Mouse (Mus musculus): ENCODE results near the gene Pik3ap1. TPM values are rescaled to one million over a fixed set of nuclear protein-coding genes. Genes with fewer than 3 reads are reported as not detected.
A peak's percentile ranks its signal among the peaks of the same experiment; 100 is the strongest.

Pik3ap1 gene
- polyA plus RNA-seq, 1 experiment from 2014 or later = 2.7 TPM

DNA sequence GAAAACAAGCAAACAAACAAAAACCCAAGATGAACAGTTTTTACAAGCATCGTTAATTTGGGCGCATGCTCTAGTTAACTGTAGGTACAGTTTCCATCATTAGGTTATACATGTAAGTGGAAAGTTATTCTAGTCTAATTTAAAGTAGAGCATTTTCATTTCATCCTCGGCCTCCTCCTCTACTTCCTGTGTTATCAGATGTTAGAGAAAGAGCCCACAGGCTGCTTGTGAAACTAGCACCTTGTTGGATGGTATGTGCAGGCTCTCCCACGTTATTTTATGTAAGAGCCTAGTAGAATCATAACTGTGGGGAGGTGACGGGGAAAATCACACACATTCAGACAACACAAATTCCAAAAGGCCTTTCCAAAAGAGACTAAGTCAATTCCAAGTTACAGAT lies 19.3 kb downstream of the Pik3ap1 start:
- Histone ChIP-seq H3K9me3 (ENCODE audit: control insufficient read depth, low read length) (no peaks in the 10 kb centered on the region), H3K4me3 (ENCODE audit: low read depth, low read length) (no peak overlapping the region)

DNA sequence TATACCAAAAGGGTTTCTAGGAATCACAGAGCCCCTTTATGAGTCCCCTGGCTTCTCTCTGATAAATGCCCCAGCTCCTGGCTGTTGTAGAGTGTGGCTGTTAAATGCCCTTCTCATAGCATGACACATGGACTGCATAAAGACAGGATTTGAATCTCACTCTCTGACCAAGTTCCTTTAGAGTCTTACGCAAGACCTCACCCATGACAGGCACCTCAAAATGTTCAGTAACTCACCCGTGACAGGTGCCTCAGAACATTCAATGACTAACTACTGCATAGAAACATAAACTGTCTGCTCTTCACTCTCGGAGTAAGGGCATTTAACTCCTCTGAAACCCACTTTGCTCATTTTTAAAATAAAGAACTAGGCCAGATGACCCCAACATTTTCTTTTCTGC lies 20.4 kb downstream of the Pik3ap1 start:
- no peaks in the 10 kb centered on the region for H3K4me1 ChIP-seq (ENCODE audit: control insufficient read depth, insufficient read depth, low read length)
- 75% methylated on average over 3 of the region's 3 CpGs for WGBS
- no peak overlapping the region for H3K4me3 ChIP-seq (ENCODE audit: low read depth, low read length)
- H3K9me3 ChIP-seq (ENCODE audit: control insufficient read depth, low read length) = no peaks in the 10 kb centered on the region
- H3K27ac ChIP-seq (replicated peaks; ENCODE audit: low read depth, low read length) = no peak overlapping the region
- no peak for ATAC-seq (ENCODE audit: low read depth)
- no peak overlapping the region for H3K9ac ChIP-seq (ENCODE audit: low read depth, low read length)
- no peaks in the 10 kb centered on the region for H3K36me3 ChIP-seq (ENCODE audit: control insufficient read depth, insufficient read depth, low read length)
- no peak overlapping the region for H3K4me2 ChIP-seq (ENCODE audit: low read depth, low read length)
- DNase-seq (ENCODE audit: low spot score) = no peak
- H3K27me3 ChIP-seq (replicated peaks; ENCODE audit: control insufficient read depth, insufficient read depth, low read length) = no peaks in the 10 kb centered on the region

More for the DNA sequence above, 19.3 kb downstream of the Pik3ap1 start:
- no peaks in the 10 kb centered on the region for H3K27me3 ChIP-seq (replicated peaks; ENCODE audit: control insufficient read depth, insufficient read depth, low read length)
- DNase-seq (ENCODE audit: low spot score) (no peak), ATAC-seq (ENCODE audit: low read depth) (no peak)
- no peak overlapping the region for H3K9ac ChIP-seq (ENCODE audit: low read depth, low read length)
- H3K36me3 ChIP-seq (ENCODE audit: control insufficient read depth, insufficient read depth, low read length) = no peaks in the 10 kb centered on the region
- no peak overlapping the region for H3K4me2 ChIP-seq (ENCODE audit: low read depth, low read length)
- H3K4me1 ChIP-seq (ENCODE audit: control insufficient read depth, insufficient read depth, low read length) = no peaks in the 10 kb centered on the region
- WGBS = 83% methylated on average over 5 of the region's 5 CpGs
- H3K27ac ChIP-seq (replicated peaks; ENCODE audit: low read depth, low read length) = no peak overlapping the region

DNA sequence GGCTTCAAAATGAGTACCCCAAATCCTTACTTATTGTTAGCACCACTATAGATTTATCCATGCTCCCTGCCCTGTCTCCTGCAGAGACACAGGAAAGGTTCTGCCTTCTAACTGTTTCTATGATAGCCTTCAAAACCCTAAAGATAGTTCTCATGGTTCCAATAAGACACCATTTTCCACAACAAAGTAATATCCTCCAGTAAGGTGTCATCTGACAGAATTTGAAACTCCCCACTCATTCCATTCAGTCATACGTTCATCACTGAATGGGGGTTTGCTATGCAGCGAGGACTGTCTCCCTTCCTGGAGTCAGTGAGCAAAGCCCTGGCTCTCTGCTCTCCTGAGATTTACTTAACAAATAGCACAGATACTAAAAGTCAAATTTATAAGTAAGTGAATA lies 21.9 kb downstream of the Pik3ap1 start:
- DNase-seq (ENCODE audit: low spot score) (no peak), ATAC-seq (ENCODE audit: low read depth) (no peak)
- Histone ChIP-seq H3K4me1 (ENCODE audit: control insufficient read depth, insufficient read depth, low read length) (no peaks in the 10 kb centered on the region), H3K9me3 (ENCODE audit: control insufficient read depth, low read length) (no peaks in the 10 kb centered on the region), H3K9ac (ENCODE audit: low read depth, low read length) (no peak overlapping the region), H3K36me3 (ENCODE audit: control insufficient read depth, insufficient read depth, low read length) (no peaks in the 10 kb centered on the region), H3K27me3 (replicated peaks; ENCODE audit: control insufficient read depth, insufficient read depth, low read length) (no peaks in the 10 kb centered on the region), H3K4me3 (ENCODE audit: low read depth, low read length) (no peak overlapping the region), H3K4me2 (ENCODE audit: low read depth, low read length) (no peak overlapping the region), H3K27ac (replicated peaks; ENCODE audit: low read depth, low read length) (no peak overlapping the region)
- 73% methylated on average over 2 of the region's 2 CpGs for WGBS

DNA sequence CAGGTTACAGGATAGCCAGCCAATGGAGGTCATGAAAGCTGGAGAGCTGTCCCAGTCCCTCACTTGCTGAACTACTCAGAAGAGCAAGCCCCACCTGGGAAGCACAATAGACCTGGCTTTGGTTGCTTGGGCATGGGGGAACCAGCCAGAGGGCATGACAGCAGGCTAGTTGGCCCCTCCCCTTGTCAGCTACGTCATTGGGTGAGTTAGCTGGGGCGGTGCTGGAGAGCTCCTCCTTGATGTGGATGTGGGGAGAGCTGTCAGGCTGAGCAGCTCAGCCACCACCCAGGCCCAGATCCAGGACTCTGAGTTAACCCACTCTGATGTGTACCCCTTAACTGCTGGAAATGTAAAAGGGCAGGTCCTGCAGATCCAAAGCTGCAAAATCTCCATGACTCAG lies 24.4 kb downstream of the Pik3ap1 start:
- H3K4me2 ChIP-seq (ENCODE audit: low read depth, low read length) = no peak overlapping the region
- H3K27me3 ChIP-seq (replicated peaks; ENCODE audit: control insufficient read depth, insufficient read depth, low read length) = no peaks in the 10 kb centered on the region
- H3K4me3 ChIP-seq (ENCODE audit: low read depth, low read length) = no peak overlapping the region
- no peaks in the 10 kb centered on the region for H3K9me3 ChIP-seq (ENCODE audit: control insufficient read depth, low read length)
- no peak for DNase-seq (ENCODE audit: low spot score)
- WGBS = 6% methylated on average over 2 of the region's 2 CpGs
- no peaks in the 10 kb centered on the region for H3K36me3 ChIP-seq (ENCODE audit: control insufficient read depth, insufficient read depth, low read length)
- ATAC-seq (ENCODE audit: low read depth) = no peak
- no peaks in the 10 kb centered on the region for H3K4me1 ChIP-seq (ENCODE audit: control insufficient read depth, insufficient read depth, low read length)
- H3K27ac ChIP-seq (replicated peaks; ENCODE audit: low read depth, low read length) = no peak overlapping the region
- no peak overlapping the region for H3K9ac ChIP-seq (ENCODE audit: low read depth, low read length)

DNA sequence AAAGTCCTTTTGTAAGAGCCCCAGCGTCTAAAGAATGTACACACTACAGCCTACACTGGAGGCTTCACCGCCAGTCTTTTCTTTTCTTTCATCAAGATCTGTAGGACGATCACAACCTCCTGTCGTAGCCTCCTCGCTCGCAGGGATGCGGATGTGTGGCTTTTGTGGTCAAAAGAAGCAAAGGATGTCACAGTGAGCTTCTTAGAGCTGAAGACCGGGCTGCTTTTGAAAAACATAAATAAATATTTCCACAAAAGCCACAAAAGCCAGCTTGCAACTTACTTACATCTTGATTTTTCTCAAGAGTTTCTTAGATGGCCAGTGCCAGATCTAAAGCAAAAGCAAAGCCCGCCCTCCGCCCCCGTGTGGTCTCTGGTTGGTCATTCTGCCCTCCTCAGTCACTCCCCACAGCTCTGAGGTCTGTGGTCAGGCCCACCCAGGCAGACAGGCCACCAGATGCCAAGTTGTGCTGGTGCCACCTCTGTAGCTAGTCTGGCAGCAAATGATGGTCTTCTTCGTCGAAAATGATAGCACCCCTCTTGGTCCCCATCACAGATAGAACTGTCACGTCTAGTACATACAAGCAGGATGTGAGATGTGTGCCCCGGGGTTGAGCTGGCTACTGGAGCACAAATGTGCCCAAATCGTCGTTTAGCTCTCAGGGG lies 30.5 kb downstream of the Pik3ap1 start:
- no peak overlapping the region for H3K9ac ChIP-seq (ENCODE audit: low read depth, low read length)
- H3K4me3 ChIP-seq (ENCODE audit: low read depth, low read length) = no peak overlapping the region
- H3K4me1 ChIP-seq (ENCODE audit: control insufficient read depth, insufficient read depth, low read length) = no peaks in the 10 kb centered on the region
- no peaks in the 10 kb centered on the region for H3K36me3 ChIP-seq (ENCODE audit: control insufficient read depth, insufficient read depth, low read length)
- DNase-seq (ENCODE audit: low spot score) (peak; percentile 34), ATAC-seq (ENCODE audit: low read depth) (no peak)
- H3K4me2 ChIP-seq (ENCODE audit: low read depth, low read length) = no peak overlapping the region
- 77% methylated on average over 17 of the region's 17 CpGs for WGBS
- no peaks in the 10 kb centered on the region for H3K9me3 ChIP-seq (ENCODE audit: control insufficient read depth, low read length)
- no peak overlapping the region for H3K27ac ChIP-seq (replicated peaks; ENCODE audit: low read depth, low read length)
- H3K27me3 ChIP-seq (replicated peaks; ENCODE audit: control insufficient read depth, insufficient read depth, low read length) = no peaks in the 10 kb centered on the region

DNA sequence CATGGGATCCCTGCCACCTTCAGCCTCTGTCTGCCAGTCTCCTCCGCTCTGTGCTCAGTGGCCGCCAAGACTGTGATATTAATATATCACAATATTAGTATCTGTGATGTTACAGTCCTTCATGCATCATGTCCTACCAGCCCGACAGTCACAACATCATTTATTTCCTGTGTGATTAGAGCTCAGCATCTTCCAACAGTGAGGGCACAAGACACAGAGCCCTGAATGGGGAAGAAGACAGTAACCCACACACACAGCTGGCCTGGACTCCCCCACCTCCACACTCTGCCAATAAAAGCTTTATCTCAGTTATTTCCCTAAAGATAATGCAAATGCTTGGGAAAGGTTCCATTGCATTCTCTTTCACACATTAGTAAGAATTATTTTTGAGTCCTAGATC lies 35.3 kb downstream of the Pik3ap1 start:
- Histone ChIP-seq H3K36me3 (ENCODE audit: control insufficient read depth, insufficient read depth, low read length) (no peaks in the 10 kb centered on the region), H3K4me3 (ENCODE audit: low read depth, low read length) (no peak overlapping the region), H3K4me2 (ENCODE audit: low read depth, low read length) (no peak overlapping the region), H3K9ac (ENCODE audit: low read depth, low read length) (no peak overlapping the region), H3K27me3 (replicated peaks; ENCODE audit: control insufficient read depth, insufficient read depth, low read length) (no peaks in the 10 kb centered on the region), H3K4me1 (ENCODE audit: control insufficient read depth, insufficient read depth, low read length) (no peaks in the 10 kb centered on the region), H3K9me3 (ENCODE audit: control insufficient read depth, low read length) (no peaks in the 10 kb centered on the region), H3K27ac (replicated peaks; ENCODE audit: low read depth, low read length) (no peak overlapping the region)
- ATAC-seq (ENCODE audit: low read depth) (no peak), DNase-seq (ENCODE audit: low spot score) (no peak)
- WGBS = 94% methylated on average over 3 of the region's 3 CpGs

DNA sequence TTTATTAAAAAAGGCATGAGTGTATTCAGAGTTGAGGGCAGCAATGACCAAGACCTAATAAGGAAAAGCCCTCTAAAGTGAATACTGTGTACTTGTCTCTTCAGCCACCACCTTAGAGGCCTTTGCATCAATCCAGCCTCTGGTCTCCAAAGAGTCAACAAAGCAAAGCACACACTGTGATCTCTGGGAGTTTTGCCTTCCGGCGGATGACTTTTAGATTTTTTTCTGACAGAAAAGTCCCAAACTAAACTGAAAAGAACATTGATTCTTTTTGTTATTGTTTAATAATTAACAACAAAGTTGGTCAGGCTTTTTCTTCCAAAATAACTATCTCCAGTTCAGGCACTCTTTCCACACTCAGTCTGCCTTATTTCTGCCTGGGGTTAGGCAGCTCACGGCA lies 36.7 kb downstream of the Pik3ap1 start:
- H3K4me1 ChIP-seq (ENCODE audit: control insufficient read depth, insufficient read depth, low read length) = no peaks in the 10 kb centered on the region
- ATAC-seq (ENCODE audit: low read depth) = no peak
- no peak overlapping the region for H3K9ac ChIP-seq (ENCODE audit: low read depth, low read length)
- 94% methylated on average over 3 of the region's 3 CpGs for WGBS
- no peaks in the 10 kb centered on the region for H3K9me3 ChIP-seq (ENCODE audit: control insufficient read depth, low read length)
- DNase-seq (ENCODE audit: low spot score) = no peak
- H3K4me3 ChIP-seq (ENCODE audit: low read depth, low read length) = no peak overlapping the region
- H3K4me2 ChIP-seq (ENCODE audit: low read depth, low read length) = no peak overlapping the region
- no peaks in the 10 kb centered on the region for H3K27me3 ChIP-seq (replicated peaks; ENCODE audit: control insufficient read depth, insufficient read depth, low read length)
- H3K36me3 ChIP-seq (ENCODE audit: control insufficient read depth, insufficient read depth, low read length) = no peaks in the 10 kb centered on the region
- H3K27ac ChIP-seq (replicated peaks; ENCODE audit: low read depth, low read length) = no peak overlapping the region

DNA sequence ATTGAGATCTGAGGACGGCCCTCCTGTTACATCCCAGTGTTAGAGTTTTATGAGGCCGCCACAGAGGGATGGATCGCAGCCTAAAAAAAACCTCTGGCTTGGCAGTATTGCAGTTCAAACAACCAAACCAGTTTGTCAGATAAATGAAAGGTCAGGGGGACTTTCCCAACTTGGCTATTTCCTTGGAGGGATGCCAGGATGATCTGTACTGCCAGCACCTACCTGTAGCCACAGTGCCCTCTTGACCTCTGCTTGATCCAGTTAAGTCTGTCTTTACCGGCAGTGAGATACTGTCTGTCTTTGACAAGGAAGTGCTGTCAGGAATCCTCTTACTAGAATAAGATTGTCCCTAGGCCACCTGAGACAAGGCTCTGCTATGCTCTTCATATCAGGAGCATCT lies 37.6 kb downstream of the Pik3ap1 start:
- Histone ChIP-seq H3K4me2 (ENCODE audit: low read depth, low read length) (no peak overlapping the region), H3K27ac (replicated peaks; ENCODE audit: low read depth, low read length) (no peak overlapping the region), H3K9ac (ENCODE audit: low read depth, low read length) (no peak overlapping the region), H3K27me3 (replicated peaks; ENCODE audit: control insufficient read depth, insufficient read depth, low read length) (no peaks in the 10 kb centered on the region), H3K4me1 (ENCODE audit: control insufficient read depth, insufficient read depth, low read length) (no peaks in the 10 kb centered on the region), H3K9me3 (ENCODE audit: control insufficient read depth, low read length) (no peaks in the 10 kb centered on the region), H3K4me3 (ENCODE audit: low read depth, low read length) (no peak overlapping the region), H3K36me3 (ENCODE audit: control insufficient read depth, insufficient read depth, low read length) (no peaks in the 10 kb centered on the region)
- WGBS = 66% methylated on average over 4 of the region's 4 CpGs
- no peak for DNase-seq (ENCODE audit: low spot score)
- no peak for ATAC-seq (ENCODE audit: low read depth)

DNA sequence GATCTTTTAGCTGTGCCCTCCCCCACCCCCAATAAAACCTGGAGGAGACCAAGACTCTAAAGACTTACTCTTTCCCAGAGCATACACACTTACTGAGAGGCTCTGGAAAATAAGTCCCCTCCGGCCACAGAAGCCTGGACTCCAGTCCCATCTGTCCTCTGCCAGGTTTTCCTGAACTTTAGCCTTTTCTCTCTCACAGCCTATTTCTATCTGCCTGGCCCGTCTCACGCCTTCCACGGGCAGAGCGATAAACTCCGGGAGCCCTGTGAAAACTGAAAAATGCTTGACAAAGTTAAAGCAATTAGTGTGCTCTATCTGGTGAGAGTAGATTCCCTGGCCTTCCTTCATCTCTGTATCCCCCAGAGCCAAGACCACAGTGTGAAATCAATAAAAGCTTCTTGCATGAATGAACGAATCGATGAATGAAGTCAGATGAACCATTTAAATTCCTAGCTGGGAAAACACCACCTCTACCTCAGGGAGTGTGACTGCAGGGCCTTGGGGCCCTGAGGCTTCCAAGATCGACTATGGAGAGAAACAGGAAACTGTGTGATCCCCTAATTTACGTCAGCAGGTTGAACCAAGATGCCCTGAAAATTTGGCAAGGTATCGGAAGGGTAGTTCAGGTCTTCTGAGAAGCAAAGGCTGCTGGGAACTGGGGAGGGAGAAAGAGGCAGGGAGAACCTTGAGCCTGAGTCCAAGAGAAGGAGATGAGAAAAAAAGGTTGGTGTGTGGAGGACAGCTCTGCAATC lies 38.6 kb downstream of the Pik3ap1 start:
- Histone ChIP-seq H3K4me2 (ENCODE audit: low read depth, low read length) (no peak overlapping the region), H3K4me1 (ENCODE audit: control insufficient read depth, insufficient read depth, low read length) (no peaks in the 10 kb centered on the region), H3K9ac (ENCODE audit: low read depth, low read length) (no peak overlapping the region), H3K9me3 (ENCODE audit: control insufficient read depth, low read length) (no peaks in the 10 kb centered on the region), H3K27me3 (replicated peaks; ENCODE audit: control insufficient read depth, insufficient read depth, low read length) (no peaks in the 10 kb centered on the region), H3K27ac (replicated peaks; ENCODE audit: low read depth, low read length) (no peak overlapping the region), H3K36me3 (ENCODE audit: control insufficient read depth, insufficient read depth, low read length) (no peaks in the 10 kb centered on the region), H3K4me3 (ENCODE audit: low read depth, low read length) (no peak overlapping the region)
- ATAC-seq (ENCODE audit: low read depth) = no peak
- no peak for DNase-seq (ENCODE audit: low spot score)
- 61% methylated on average over 11 of the region's 11 CpGs for WGBS
